Mouse (Mus musculus): ENCODE results near the gene Cacna1f. TPM values are rescaled to one million over a fixed set of nuclear protein-coding genes. Genes with fewer than 3 reads are reported as not detected.
A peak's percentile ranks its signal among the peaks of the same experiment; 100 is the strongest.

Cacna1f gene
- polyA plus RNA-seq, 1 experiment = not detected

GRCm38 (mm10) chrX:7679405-7680056 lies 72.6 kb downstream of the Cacna1f start:
- no peaks in the 10 kb centered on the region for H3K4me1 ChIP-seq (ENCODE audit: control insufficient read depth, insufficient read depth, insufficient read length, low read length)
- H3K4me3 ChIP-seq (ENCODE audit: insufficient read depth, low read depth, low read length) = peak overlapping the region; percentile 77
- H3K27ac ChIP-seq (replicated peaks; ENCODE audit: low read depth, low read length) = peak overlapping the region; percentile 93

- no peaks in the 10 kb centered on the region for H3K4me1 ChIP-seq (ENCODE audit: control insufficient read depth, insufficient read depth, insufficient read length, low read length)
- H3K4me3 ChIP-seq (ENCODE audit: insufficient read depth, low read depth, low read length) = peak overlapping the region; percentile 77
- H3K27ac ChIP-seq (replicated peaks; ENCODE audit: low read depth, low read length) = peak overlapping the region; percentile 92
Observed at GRCm38 (mm10) chrX:7680057-7680412, 73.2 kb downstream of the Cacna1f start.

DNA sequence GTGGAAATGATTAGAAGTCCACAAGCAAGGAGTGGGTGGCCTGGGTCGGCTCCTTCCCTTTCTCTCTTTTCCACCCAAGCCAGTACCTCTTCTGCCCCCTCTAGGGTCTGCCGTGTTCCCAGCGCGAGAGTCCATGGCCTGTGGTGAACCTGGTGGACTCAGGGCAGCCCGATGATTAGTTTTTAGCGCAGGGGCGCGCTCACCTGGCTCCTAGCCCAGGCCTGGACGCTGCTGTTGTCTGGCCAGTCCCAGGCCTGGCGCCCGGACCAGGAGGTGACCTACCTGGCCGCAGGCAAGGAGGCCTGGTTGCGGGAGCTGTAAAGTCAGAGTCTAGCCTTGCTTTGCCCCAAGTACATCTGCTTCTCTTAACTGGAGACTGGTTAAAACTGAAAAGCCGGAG lies 74.0 kb downstream of the Cacna1f start, which contains the start of gene Magix:
Gene Magix (minus strand): TSS at position 388 of the 400 bp plus-strand sequence.
- Histone ChIP-seq H3K4me1 (ENCODE audit: control insufficient read depth, insufficient read depth, insufficient read length, low read length) (no peaks in the 10 kb centered on the region), H3K27ac (replicated peaks; ENCODE audit: low read depth, low read length) (peak within 1 kb of the TSS; percentile 92), H3K4me3 (ENCODE audit: insufficient read depth, low read depth, low read length) (peak within 1 kb of the TSS; percentile 77)

Other genes with a start within 250 kb of the Cacna1f start
- 0.46 and 0.75 TPM in 2 replicates for gene Usp27x, start 231.3 kb upstream of the Cacna1f start, polyA plus RNA-seq (2012; ENCODE audit: insufficient read depth, insufficient read length, missing spikeins)
- gene Foxp3, start 33.4 kb upstream of the Cacna1f start, polyA plus RNA-seq (2012; ENCODE audit: insufficient read depth, insufficient read length, missing spikeins) = not detected in 2 replicates
- 2.2 and 2.4 TPM in 2 replicates for gene Ppp1r3f, start 32.8 kb upstream of the Cacna1f start, polyA plus RNA-seq (2012; ENCODE audit: insufficient read depth, insufficient read length, missing spikeins)
- 6.0 and 6.1 TPM in 2 replicates for gene Ccdc22, start 1.6 kb upstream of the Cacna1f start, polyA plus RNA-seq (2012; ENCODE audit: insufficient read depth, insufficient read length, missing spikeins)
- 13.0 and 15.6 TPM in 2 replicates for gene Syp, start 31.4 kb downstream of the Cacna1f start, polyA plus RNA-seq (2012; ENCODE audit: insufficient read depth, insufficient read length, missing spikeins)
- 6.3 and 8.3 TPM in 2 replicates for gene Prickle3, start 50.2 kb downstream of the Cacna1f start, polyA plus RNA-seq (2012; ENCODE audit: insufficient read depth, insufficient read length, missing spikeins)
- gene Plp2, start 64.3 kb downstream of the Cacna1f start, polyA plus RNA-seq (2012; ENCODE audit: insufficient read depth, insufficient read length, missing spikeins) = 27.0 and 31.6 TPM in 2 replicates
- 2.9 and 3.4 TPM in 2 replicates for gene Magix, start 74.2 kb downstream of the Cacna1f start, polyA plus RNA-seq (2012; ENCODE audit: insufficient read depth, insufficient read length, missing spikeins)
- 17.4 and 24.4 TPM in 2 replicates for gene Gpkow, start 90.0 kb downstream of the Cacna1f start, polyA plus RNA-seq (2012; ENCODE audit: insufficient read depth, insufficient read length, missing spikeins)
- 41.8 and 42.4 TPM in 2 replicates for gene Wdr45, start 107.2 kb downstream of the Cacna1f start, polyA plus RNA-seq (2012; ENCODE audit: insufficient read depth, insufficient read length, missing spikeins)
- 4.0 TPM in 1 of 2 replicates, not detected in the other for gene Gm45208, start 115.2 kb downstream of the Cacna1f start, polyA plus RNA-seq (2012; ENCODE audit: insufficient read depth, insufficient read length, missing spikeins)
- gene Praf2, start 121.4 kb downstream of the Cacna1f start, polyA plus RNA-seq (2012; ENCODE audit: insufficient read depth, insufficient read length, missing spikeins) = 10.2 and 10.8 TPM in 2 replicates
- gene Ccdc120, start 143.8 kb downstream of the Cacna1f start, polyA plus RNA-seq (2012; ENCODE audit: insufficient read depth, insufficient read length, missing spikeins) = not detected in 2 replicates
- gene Tfe3, start 155.5 kb downstream of the Cacna1f start, polyA plus RNA-seq (2012; ENCODE audit: insufficient read depth, insufficient read length, missing spikeins) = 22.3 and 27.5 TPM in 2 replicates
- gene Gripap1, start 182.7 kb downstream of the Cacna1f start, polyA plus RNA-seq (2012; ENCODE audit: insufficient read depth, insufficient read length, missing spikeins) = 18.6 and 19.2 TPM in 2 replicates
- gene Kcnd1, start 215.2 kb downstream of the Cacna1f start, polyA plus RNA-seq (2012; ENCODE audit: insufficient read depth, insufficient read length, missing spikeins) = 0.21 TPM in 1 of 2 replicates, not detected in the other
- 14.1 and 23.4 TPM in 2 replicates for gene Otud5, start 234.3 kb downstream of the Cacna1f start, polyA plus RNA-seq (2012; ENCODE audit: insufficient read depth, insufficient read length, missing spikeins)